Mouse (Mus musculus) cerebellum, adult 2 months (tissue): ENCODE results near the gene Cstad. TPM values are rescaled to one million over a fixed set of nuclear protein-coding genes. Genes with fewer than 3 reads are reported as not detected.

Source experiments
- DNase-seq, 2 experiments: peaks; one replicate each; pipeline ENCODE4 v3.0.0; 2021
- H3K27ac ChIP-seq: fragments of 200-500 bp; 2 replicates; pipeline ENCODE4 v1.5.1; 2012; ENCODE audit warnings: low read length, control low read depth, inconsistent platforms; ENCODE audit not compliant: insufficient read depth
- H3K27me3 ChIP-seq: fragments of 200-500 bp; 2 replicates; pipeline ENCODE4 v1.6.1; 2012; ENCODE audit warnings: inconsistent platforms, mild to moderate bottlenecking, low read length, moderate library complexity; ENCODE audit not compliant: control insufficient read depth, insufficient read depth
- H3K4me1 ChIP-seq: fragments of 200-500 bp; 2 replicates; pipeline ENCODE4 v1.6.1; 2011; ENCODE audit warnings: low read length; ENCODE audit not compliant: control insufficient read depth, insufficient read depth
- H3K4me3 ChIP-seq: fragments of 200-500 bp; replicated peaks from 2 replicates; pipeline ENCODE3; 2011; ENCODE audit warnings: mild to moderate bottlenecking, low read depth, low read length, control low read depth; ENCODE audit not compliant: insufficient read depth
- CTCF ChIP-seq: fragments of 200-500 bp; IDR thresholded peaks from 2 replicates; pipeline ENCODE4 v1.5.1; 2011; ENCODE audit warnings: low read depth, mild to moderate bottlenecking, control low read depth, low read length, moderate library complexity, borderline replicate concordance; ENCODE audit not compliant: insufficient read depth
- POLR2A ChIP-seq: fragments of 200-500 bp; IDR thresholded peaks from 2 replicates; pipeline ENCODE4 v1.6.1; 2011; ENCODE audit warnings: low read length, control low read depth, borderline replicate concordance; ENCODE audit not compliant: insufficient read depth
- WGBS: fragments of 180-500 bp; shearing (Covaris S2); methylation state at CpG from one replicate; pipeline ENCODE4 v1.1.7; 2018; 5-methylcytosine and 5-hydroxymethylcytosine counted together
- polyA plus RNA-seq: library from polyadenylated mRNA; depleted of rRNA; stranded (reverse); fragments of >200 nt; gene quantifications from 2 replicates; pipeline ENCODE4 v1.2.3, GENCODE M21; 2012

Cstad gene
- polyA plus RNA-seq, 1 experiment, result 3.2 TPM

DNA sequence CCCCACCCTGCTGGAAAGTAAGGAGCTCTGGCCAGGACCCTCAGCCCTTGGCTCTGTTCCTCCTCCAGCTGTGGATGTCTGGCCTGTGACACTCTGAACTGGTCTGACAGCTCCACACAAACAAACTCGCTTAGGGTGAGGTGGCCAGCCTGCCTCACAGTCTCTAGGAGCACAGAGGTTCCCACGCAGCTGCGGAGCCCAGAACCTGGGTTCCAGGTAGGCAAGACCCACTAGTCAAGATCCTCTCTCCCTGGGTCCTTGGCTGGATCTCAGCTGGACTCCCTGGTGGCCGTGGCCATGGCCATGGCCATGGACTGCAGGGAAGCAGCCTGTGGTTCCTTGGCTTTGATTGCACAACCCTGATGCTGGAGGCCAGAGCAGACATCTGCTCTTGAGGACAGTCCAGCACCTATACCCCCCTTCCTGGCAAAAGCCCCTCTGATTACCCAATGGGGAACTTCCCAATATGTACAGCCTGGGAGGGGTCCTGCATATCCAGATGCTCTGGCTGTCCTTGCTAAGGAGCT lies 5.8 kb upstream of the Cstad start:
- Histone ChIP-seq H3K27ac (no peak overlapping the region), H3K27me3 (no peaks in the 10 kb centered on the region), H3K4me3 (no peak overlapping the region), H3K4me1 (peaks cover 28% of the 10 kb centered on the region)
- DNase-seq, result no peak
- 56% methylated on average over 4 of the region's 4 CpGs for WGBS
- TF ChIP-seq POLR2A (no peak), CTCF (no peak)

DNA sequence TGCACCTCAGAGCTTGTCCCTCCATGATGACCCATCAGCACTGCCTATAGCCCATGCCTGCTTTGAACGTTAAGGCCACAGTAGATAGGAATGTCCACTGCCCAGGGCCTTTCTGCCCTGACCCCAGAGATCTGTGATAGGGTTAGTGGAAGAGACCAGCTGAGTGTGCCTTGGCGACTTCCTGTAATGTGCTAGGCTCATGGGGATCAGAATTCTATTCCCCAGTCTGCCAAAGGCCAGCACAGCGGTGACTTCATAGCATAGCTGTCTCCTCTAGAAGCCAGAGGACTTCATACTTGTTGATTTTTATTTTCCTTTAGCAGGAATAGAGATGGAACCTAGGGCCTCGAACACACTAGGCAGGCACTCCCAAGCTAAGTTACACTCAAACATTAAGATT lies 5.1 kb upstream of the Cstad start:
- Histone ChIP-seq H3K4me1 (peaks cover 34% of the 10 kb centered on the region), H3K4me3 (no peak overlapping the region), H3K27ac (no peak overlapping the region), H3K27me3 (no peaks in the 10 kb centered on the region)
- 77% methylated on average over 4 of the region's 4 CpGs for WGBS
- DNase-seq, result no peak
- TF ChIP-seq CTCF (no peak), POLR2A (no peak)

DNA sequence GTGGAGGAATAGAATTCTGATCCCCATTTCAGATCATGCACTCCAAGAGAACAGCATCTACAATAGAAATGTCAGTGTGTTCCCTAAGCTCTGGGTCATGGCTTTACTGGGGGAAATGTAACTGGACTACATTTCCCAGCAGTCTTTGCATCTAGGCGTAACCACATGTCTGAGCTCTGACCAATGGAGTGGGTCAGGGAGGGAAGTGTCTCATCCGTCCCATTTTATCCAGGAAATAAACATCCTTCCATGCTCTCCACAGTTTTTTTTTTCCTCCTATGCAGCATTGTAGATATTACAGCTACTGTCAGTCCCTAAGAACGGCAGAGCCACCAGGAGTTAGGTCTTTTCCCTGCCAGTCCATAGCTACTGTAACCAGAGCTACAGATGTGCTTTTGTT lies 3.9 kb upstream of the Cstad start:
- peak; percentile 58 to 83 for DNase-seq
- H3K27me3 ChIP-seq, result no peaks in the 10 kb centered on the region
- WGBS, result 3% methylated on average over 3 of the region's 3 CpGs
- no peak overlapping the region for H3K27ac ChIP-seq
- TF ChIP-seq CTCF, result no peak
- peak; percentile 47; the same call in 1 of the 2 replicates for TF ChIP-seq POLR2A
- peak overlapping the region; percentile 33 for H3K4me3 ChIP-seq
- H3K4me1 ChIP-seq, result peaks cover 38% of the 10 kb centered on the region

DNA sequence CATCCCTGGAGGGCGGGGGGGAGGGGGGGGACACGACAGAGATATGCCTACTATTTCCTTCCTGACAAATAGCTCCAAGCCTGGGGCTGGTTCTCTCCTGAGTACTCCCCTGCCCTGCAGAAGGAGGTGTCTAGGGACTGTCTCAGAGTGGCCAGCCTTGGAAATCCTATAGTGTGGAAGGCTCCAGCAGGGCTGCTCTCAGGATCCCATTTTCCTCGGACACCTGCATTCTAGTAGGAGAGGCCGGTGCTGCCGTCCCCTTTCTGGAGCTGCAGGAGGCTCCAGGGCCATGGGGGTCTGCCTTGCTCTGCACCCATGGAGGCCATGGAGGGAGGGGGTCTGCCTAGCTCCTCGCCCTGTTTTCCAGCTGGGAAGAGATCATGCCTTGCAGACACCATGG lies 2.4 kb upstream of the Cstad start:
- Histone ChIP-seq H3K4me1 (peaks cover 28% of the 10 kb centered on the region), H3K4me3 (no peak overlapping the region), H3K27me3 (no peaks in the 10 kb centered on the region), H3K27ac (peak overlapping the region; percentile 59)
- TF ChIP-seq CTCF (no peak), POLR2A (no peak)
- 74% methylated on average over 6 of the region's 6 CpGs for WGBS
- DNase-seq, result peak in 1 of 2 experiments; percentile 20

DNA sequence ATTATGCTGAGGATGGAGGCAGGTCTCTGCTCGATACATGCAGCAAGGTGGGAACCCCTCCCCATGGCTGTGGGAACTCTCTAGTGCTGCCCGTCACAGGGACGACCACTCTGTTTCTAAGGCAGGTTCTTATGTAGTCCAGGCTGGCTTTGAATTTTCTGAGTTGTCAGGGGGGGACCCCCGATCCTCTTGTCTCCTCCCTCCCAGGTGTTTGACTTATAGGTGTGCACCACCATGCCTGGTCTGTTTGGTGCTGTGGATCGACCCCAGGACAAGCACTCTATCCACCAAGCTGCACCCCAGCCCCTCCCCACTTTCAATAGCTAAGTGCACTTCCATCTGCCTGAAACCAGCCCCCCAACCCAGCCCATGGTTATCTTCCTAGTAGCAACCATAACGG lies 1.9 kb upstream of the Cstad start:
- H3K4me1 ChIP-seq, result peaks cover 26% of the 10 kb centered on the region
- H3K27me3 ChIP-seq, result no peaks in the 10 kb centered on the region
- DNase-seq, result peak in 1 of 2 experiments; percentile 14
- H3K4me3 ChIP-seq, result no peak overlapping the region
- H3K27ac ChIP-seq, result peak overlapping the region; percentile 100
- TF ChIP-seq POLR2A (no peak), CTCF (no peak)
- WGBS, result 89% methylated on average over 6 of the region's 6 CpGs

DNA sequence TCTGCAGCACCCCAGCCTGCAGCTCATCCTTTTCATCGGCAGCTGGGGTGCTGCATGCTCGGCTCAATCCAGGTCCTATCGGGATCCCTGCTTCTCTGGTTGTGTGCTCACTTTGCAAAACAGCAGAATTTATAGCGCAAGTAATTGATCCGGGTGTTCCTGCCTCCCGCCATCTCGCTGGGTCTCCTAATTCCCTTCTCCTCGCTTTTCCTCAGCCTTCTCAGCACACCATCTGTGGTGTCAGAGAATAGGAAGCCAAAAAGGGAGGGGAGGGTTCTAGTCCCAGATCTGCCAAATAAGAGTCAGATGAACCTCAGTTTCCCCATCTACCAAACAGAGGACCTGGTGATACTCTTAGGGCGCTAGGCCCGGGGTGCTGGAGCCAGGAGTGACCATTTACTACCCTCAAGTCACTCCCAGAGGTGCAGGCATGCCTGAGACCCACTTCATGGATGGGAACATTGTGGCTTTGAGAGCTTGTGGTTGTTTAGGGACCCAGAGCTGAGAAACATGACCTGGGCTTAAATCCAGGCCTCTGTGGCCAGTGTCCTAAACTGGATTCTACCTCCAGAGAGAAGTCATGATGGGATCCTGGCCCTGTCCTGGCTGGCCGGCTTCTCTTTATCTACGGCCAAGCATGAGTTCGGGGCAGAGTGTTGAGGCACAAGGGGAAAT lies 1.1 kb upstream of the Cstad start:
- Histone ChIP-seq H3K27ac (peak overlapping the region; percentile 100), H3K4me1 (peaks cover 26% of the 10 kb centered on the region), H3K4me3 (no peak overlapping the region), H3K27me3 (no peaks in the 10 kb centered on the region)
- TF ChIP-seq CTCF (no peak), POLR2A (no peak)
- no peak for DNase-seq
- WGBS, result 46% methylated on average over 13 of the region's 13 CpGs

DNA sequence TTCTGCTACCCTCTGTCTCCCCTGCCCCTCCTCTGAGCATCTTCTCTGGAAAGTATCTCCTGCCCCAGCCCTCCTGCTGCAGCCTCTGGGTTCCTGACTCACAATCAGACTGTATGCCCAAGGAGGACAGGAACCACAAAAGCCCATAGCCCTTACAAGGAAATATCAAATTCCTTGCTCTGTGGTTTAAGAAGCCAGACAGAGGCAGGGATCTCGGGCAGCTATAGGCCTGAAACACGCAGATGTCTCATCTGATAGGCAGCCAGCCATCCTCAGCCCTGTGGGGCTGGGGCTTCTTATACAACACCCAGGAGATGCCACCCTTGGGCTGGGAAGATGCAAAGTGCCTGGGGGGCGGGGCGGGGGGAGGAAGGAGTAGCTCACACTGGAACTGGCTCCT lies 956 bp downstream of the Cstad start:
- TF ChIP-seq POLR2A (no peak), CTCF (no peak)
- 75% methylated on average over 4 of the region's 4 CpGs for WGBS
- DNase-seq, result no peak
- Histone ChIP-seq H3K4me3 (peak overlapping the region; percentile 55), H3K27me3 (no peaks in the 10 kb centered on the region), H3K27ac (peak overlapping the region; percentile 100), H3K4me1 (peaks cover 26% of the 10 kb centered on the region)

DNA sequence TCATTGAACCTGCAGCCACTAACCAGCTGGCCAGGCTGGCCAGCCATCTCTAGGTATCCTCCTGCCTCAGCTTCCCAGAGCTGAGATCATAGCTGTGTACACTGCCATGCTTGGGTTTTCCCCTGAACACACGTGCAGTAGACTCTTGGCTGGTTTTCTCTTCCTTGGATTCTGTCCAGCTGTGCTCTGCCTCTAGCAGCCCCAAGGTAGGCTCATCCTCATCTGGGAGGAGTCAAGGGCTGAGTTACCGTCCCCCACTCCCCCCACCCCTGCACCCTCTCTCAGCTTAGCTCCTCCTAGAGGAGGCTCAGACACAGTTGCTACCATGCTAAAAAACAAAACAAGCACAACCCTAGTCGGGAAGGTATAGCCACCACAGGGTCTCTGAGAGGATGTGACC lies 4.8 kb downstream of the Cstad start:
- Histone ChIP-seq H3K4me1 (peaks cover 9% of the 10 kb centered on the region), H3K27ac (no peak overlapping the region), H3K4me3 (no peak overlapping the region), H3K27me3 (no peaks in the 10 kb centered on the region)
- no peak for DNase-seq
- 34% methylated on average over 3 of the region's 3 CpGs for WGBS
- TF ChIP-seq CTCF (no peak), POLR2A (no peak)
